Mouse (Mus musculus) liver, embryonic 12.5 days (tissue): Measurements from ENCODE around the gene Phox2b. TPM values are rescaled to one million over a fixed set of nuclear protein-coding genes. Genes with fewer than 3 reads are reported as not detected.

Source experiments
- ATAC-seq: fragments of 200-750 bp; cut with Nextera tagmentation; 2 replicates; pipeline ENCODE4 v1.8.0; 2017; ENCODE audit warnings: moderate number of reproducible peaks, mild to moderate bottlenecking, moderate library complexity
- H3K27ac ChIP-seq: fragments of 300-500 bp; sonication (generic); 2 replicates; pipeline ENCODE4 v1.5.1; 2016; ENCODE audit warnings: mild to moderate bottlenecking
- H3K27me3 ChIP-seq: fragments of 300-500 bp; sonication (generic); replicated peaks from 2 replicates; pipeline ENCODE4 v1.6.1; 2016; ENCODE audit warnings: mild to moderate bottlenecking, moderate library complexity
- H3K36me3 ChIP-seq: fragments of 300-500 bp; sonication (generic); 2 replicates; pipeline ENCODE4 v1.6.1; 2016; ENCODE audit warnings: mild to moderate bottlenecking, moderate library complexity
- H3K4me1 ChIP-seq: fragments of 300-500 bp; sonication (generic); 2 replicates; pipeline ENCODE4 v1.6.1; 2016
- H3K4me2 ChIP-seq: fragments of 300-500 bp; sonication (generic); 2 replicates; pipeline ENCODE4 v1.6.1; 2016; ENCODE audit warnings: mild to moderate bottlenecking, moderate library complexity
- H3K4me3 ChIP-seq: fragments of 300-500 bp; sonication (generic); 2 replicates; pipeline ENCODE4 v1.5.1; 2016; ENCODE audit warnings: mild to moderate bottlenecking, moderate library complexity
- H3K9ac ChIP-seq: fragments of 300-500 bp; sonication (generic); 2 replicates; pipeline ENCODE4 v1.6.1; 2016; ENCODE audit warnings: mild to moderate bottlenecking, moderate library complexity
- H3K9me3 ChIP-seq: fragments of 300-500 bp; sonication (generic); replicated peaks from 2 replicates; pipeline ENCODE4 v1.6.1; 2016; ENCODE audit warnings: mild to moderate bottlenecking, moderate library complexity
- WGBS: fragments of 180-500 bp; shearing (Covaris S2); methylation state at CpG from one replicate; pipeline ENCODE4 v1.1.7; 2016; ENCODE audit not compliant: insufficient replicate concordance; 5-methylcytosine and 5-hydroxymethylcytosine counted together
- polyA plus RNA-seq: library from polyadenylated mRNA; unstranded; fragments of >200 nt; fragmentation: Nextera tagmentation; extraction: Ambion mirVana; gene quantifications from 2 replicates; pipeline ENCODE4 v1.2.1, GENCODE M21; 2016

Gene Phox2b
- 0.37 TPM in 1 of 2 replicates, not detected in the other for polyA plus RNA-seq

DNA sequence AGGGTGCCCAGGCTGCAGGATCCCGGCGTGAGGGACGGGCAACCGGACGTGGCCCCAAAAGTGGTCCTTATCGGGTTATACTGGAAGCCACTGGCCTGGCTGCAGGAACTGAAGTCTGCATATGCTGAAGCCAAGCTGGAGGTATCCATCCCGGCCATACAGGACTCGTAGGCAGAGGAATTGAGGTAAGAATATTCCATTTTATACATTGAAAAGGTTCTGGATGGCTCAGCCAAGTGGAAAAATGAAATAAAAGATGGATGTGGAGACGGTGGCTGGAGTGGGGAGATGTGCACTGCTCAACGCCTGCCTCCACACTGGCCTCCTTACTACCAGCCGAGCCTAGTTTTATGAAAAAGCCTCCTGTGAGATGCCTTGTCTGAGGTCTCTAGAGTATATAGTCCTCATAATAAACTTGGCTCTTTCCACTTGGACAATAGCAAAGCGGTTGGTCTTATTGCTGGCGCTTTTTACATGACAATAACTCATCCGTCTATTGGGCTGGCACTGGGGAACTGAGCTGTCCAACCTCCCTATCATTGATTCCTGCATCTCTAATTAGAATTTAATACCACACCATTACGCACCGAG lies at the start of gene Phox2b:
Gene Phox2b, minus strand, starts transcription at position 569 of the 591 bp plus-strand sequence.
- no peaks in the 10 kb centered on the region for H3K9me3 ChIP-seq
- H3K27ac ChIP-seq: no peak within 1 kb of the TSS
- no peak within 1 kb of the TSS for H3K4me3 ChIP-seq
- 3% methylated on average over 16 of the region's 16 CpGs for WGBS
- H3K4me2 ChIP-seq: no peak within 1 kb of the TSS
- H3K9ac ChIP-seq: no peak within 1 kb of the TSS
- peaks cover 97% of the 10 kb centered on the region for H3K27me3 ChIP-seq
- ATAC-seq: no peak
- H3K4me1 ChIP-seq: peaks cover 8% of the 10 kb centered on the region; the same call in 1 of the 2 replicates
- no peaks in the 10 kb centered on the region for H3K36me3 ChIP-seq

DNA sequence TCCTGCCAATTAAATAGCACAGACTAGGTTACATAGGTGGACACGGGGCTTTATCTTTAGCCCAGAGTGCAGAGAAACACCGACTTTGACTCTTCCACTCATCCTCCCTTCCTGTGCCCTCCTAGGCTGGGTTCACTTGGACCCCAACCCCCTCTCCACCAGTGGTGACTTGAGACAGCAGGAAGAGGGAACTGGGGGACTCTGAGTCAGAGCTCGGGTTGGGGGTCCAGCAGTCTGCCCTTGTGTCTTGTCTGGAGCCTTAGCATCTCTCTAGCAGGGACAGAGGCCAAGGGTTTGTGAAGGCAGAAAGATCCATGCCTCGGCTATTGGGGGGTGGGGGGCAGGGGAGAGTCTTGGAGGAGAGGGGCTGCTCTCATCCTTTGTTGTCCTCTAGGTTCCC lies 43.5 kb upstream of the Phox2b start:
- Histone ChIP-seq H3K36me3 (no peaks in the 10 kb centered on the region), H3K27ac (no peak overlapping the region), H3K4me2 (no peak overlapping the region), H3K4me3 (no peak overlapping the region), H3K4me1 (no peaks in the 10 kb centered on the region), H3K9me3 (no peaks in the 10 kb centered on the region), H3K27me3 (no peaks in the 10 kb centered on the region; the same call in 1 of the 2 replicates), H3K9ac (no peak overlapping the region)
- no peak for ATAC-seq
- WGBS: 42% methylated on average over 4 of the region's 4 CpGs

DNA sequence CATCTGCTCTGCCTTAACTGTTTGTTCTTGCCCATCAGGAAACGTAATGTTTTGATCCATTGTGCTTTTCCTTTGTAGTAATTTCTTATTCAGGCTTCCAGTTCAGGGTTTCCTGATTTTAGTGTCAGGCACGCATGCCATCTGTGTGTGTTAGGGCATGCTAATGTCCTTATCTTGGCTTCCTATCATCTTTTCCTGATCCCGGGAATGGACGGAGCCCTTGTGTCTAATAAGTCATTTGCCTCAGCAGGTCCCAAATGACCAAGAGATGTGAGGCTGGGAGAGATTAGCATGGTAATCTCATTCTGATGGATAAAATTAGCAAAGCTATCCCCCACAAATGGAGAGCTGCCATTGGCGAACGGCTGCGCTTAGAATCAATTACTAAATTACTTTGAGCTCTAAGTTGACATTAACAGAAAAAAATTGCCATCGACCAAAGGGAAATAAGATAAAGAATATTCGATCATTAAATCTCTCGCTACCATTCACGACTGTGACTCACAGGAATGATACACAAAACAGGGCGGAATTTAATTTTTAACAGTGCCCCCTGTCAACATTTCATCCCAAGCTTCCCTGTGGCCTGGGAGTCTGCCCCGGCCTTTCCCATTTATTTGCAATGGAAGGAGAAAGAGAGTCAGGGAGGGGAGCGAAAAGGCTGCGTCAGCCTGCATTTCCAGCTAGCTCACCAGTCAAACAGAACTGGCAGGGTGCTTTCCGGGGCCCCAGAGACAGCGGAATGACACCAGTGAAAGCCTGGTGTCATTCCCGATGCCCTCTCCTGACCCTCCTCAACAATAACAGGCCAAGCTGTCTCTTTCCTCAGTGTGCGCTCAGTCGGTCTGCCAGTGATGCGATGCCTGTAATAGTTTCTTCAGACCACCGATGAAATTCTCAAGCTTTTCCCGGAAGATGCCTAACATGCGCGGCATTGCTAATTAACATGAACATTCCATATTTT lies 40.2 kb upstream of the Phox2b start:
- H3K36me3 ChIP-seq: no peaks in the 10 kb centered on the region
- no peaks in the 10 kb centered on the region for H3K9me3 ChIP-seq
- WGBS: 70% methylated on average over 25 of the region's 25 CpGs
- no peak for ATAC-seq
- H3K4me3 ChIP-seq: no peak overlapping the region
- H3K27ac ChIP-seq: no peak overlapping the region
- no peaks in the 10 kb centered on the region for H3K4me1 ChIP-seq
- H3K9ac ChIP-seq: no peak overlapping the region
- no peaks in the 10 kb centered on the region; the same call in 1 of the 2 replicates for H3K27me3 ChIP-seq
- no peak overlapping the region for H3K4me2 ChIP-seq

DNA sequence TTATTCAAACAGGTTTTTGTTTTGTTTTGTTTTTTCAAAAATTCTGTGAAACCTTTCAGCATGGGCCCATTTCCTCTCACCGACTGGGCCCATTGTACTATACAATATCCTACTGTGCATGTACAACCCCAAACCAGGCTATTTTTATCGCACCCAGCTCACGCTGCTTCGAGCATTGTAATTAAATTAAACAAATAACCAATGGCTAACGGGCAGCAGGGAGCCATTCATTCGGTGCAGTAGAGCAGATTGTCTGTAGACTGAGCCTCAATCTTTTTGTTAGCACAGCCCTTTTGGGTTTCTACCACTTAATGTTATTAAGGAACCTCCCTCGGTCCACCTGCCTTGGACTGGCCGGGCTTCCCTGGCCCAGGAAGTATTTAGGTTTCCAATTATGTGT lies 39.5 kb upstream of the Phox2b start:
- Histone ChIP-seq H3K4me2 (no peak overlapping the region), H3K4me3 (no peak overlapping the region), H3K27me3 (no peaks in the 10 kb centered on the region; the same call in 1 of the 2 replicates), H3K27ac (no peak overlapping the region), H3K9ac (no peak overlapping the region), H3K4me1 (no peaks in the 10 kb centered on the region), H3K9me3 (no peaks in the 10 kb centered on the region), H3K36me3 (no peaks in the 10 kb centered on the region)
- 67% methylated on average over 8 of the region's 8 CpGs for WGBS
- ATAC-seq: no peak

DNA sequence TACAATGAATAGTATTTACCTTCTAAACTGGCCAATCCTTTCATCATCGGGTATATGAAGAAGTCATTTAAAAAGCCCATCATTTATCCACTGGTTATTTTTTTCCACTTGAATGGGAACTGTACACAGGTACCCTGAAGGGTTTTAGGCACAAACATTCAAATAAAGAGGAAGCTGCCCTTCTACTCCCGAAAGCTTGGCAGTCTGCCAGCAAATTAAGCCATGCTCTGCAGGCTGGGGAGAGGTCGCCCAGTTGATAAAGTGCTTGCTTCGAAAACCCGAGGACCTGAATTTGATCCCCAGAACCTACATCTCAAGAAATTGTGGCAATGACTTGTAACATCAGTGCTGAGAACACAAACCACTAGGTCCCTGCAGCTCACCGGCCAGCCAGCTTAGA lies 35.6 kb upstream of the Phox2b start:
- Histone ChIP-seq H3K4me1 (no peaks in the 10 kb centered on the region), H3K36me3 (no peaks in the 10 kb centered on the region), H3K9me3 (no peaks in the 10 kb centered on the region), H3K4me3 (no peak overlapping the region), H3K27me3 (no peaks in the 10 kb centered on the region), H3K4me2 (no peak overlapping the region), H3K27ac (no peak overlapping the region), H3K9ac (no peak overlapping the region)
- WGBS: 58% methylated on average over 6 of the region's 6 CpGs
- no peak for ATAC-seq

DNA sequence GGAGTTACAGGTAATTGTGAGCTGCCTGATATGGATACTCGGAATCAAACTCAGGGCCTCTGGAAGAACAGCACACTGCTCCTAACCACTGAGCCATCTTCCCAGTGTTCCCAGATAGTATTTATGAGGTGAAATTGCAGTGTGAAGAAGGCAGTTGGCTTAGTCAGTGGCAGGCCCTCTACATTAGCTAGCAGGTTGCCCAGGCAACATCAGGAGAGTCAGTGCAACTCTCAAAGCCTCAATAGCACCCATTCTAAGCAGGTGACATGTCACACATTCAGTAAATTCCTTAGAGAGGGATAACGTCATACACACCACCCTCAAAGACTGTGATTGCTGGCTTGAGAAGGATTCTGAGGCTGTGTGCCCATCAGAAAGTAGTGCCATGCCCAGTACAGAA lies 32.6 kb upstream of the Phox2b start:
- Histone ChIP-seq H3K4me1 (no peaks in the 10 kb centered on the region), H3K9ac (no peak overlapping the region), H3K27ac (no peak overlapping the region), H3K4me3 (no peak overlapping the region), H3K27me3 (no peaks in the 10 kb centered on the region), H3K4me2 (no peak overlapping the region), H3K9me3 (no peaks in the 10 kb centered on the region), H3K36me3 (no peaks in the 10 kb centered on the region)
- 70% methylated on average over 2 of the region's 2 CpGs for WGBS
- ATAC-seq: no peak

DNA sequence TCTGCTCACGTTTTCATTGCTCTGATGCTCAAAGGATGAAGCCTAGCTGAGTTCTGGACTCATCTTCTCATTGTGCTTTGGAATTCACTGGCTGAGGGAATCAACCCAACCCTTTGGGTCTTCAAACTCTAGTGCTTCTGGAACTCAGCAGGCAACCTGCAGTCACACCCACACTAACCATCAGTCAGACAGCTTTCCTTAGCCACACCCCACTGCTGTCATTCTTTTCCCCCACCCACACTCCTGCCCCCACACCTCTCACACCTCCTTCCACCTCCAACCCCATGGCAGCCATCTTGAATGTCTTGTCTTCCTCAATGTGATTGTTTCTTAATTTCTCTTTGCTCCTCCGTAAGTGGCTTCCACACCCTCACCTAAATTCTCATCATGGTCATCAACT lies 7.2 kb upstream of the Phox2b start:
- no peak overlapping the region for H3K4me2 ChIP-seq
- no peaks in the 10 kb centered on the region for H3K36me3 ChIP-seq
- H3K9ac ChIP-seq: no peak overlapping the region
- H3K27ac ChIP-seq: no peak overlapping the region
- H3K9me3 ChIP-seq: no peaks in the 10 kb centered on the region
- ATAC-seq: no peak
- H3K27me3 ChIP-seq: peaks cover 71% of the 10 kb centered on the region
- WGBS: 46% methylated on average over 2 of the region's 2 CpGs
- no peaks in the 10 kb centered on the region for H3K4me1 ChIP-seq
- no peak overlapping the region for H3K4me3 ChIP-seq

DNA sequence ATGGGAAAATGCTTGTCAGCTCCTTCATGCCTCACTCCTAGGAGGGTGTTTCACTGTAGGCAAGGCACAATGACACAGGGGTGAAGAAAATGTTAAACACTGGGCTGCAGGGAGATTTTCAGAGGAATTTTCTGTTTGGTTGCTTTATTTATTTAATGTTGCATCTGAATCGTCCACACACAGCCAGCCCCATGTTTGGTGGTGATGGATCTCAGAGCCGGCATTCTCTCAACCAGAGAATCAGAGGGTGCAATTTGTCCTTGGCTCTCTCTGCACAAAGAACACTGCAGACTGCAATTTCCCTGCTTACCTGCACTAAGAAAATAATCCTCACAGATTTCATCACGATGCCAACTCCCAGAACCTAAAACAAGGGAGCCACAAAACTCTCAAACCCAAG lies 3.9 kb upstream of the Phox2b start:
- H3K4me3 ChIP-seq: no peak overlapping the region
- H3K27me3 ChIP-seq: peaks cover 88% of the 10 kb centered on the region
- no peak overlapping the region for H3K27ac ChIP-seq
- H3K4me1 ChIP-seq: no peaks in the 10 kb centered on the region
- no peaks in the 10 kb centered on the region for H3K36me3 ChIP-seq
- H3K9ac ChIP-seq: no peak overlapping the region
- 14% methylated on average over 3 of the region's 3 CpGs for WGBS
- no peak overlapping the region for H3K4me2 ChIP-seq
- no peak for ATAC-seq
- H3K9me3 ChIP-seq: no peaks in the 10 kb centered on the region

DNA sequence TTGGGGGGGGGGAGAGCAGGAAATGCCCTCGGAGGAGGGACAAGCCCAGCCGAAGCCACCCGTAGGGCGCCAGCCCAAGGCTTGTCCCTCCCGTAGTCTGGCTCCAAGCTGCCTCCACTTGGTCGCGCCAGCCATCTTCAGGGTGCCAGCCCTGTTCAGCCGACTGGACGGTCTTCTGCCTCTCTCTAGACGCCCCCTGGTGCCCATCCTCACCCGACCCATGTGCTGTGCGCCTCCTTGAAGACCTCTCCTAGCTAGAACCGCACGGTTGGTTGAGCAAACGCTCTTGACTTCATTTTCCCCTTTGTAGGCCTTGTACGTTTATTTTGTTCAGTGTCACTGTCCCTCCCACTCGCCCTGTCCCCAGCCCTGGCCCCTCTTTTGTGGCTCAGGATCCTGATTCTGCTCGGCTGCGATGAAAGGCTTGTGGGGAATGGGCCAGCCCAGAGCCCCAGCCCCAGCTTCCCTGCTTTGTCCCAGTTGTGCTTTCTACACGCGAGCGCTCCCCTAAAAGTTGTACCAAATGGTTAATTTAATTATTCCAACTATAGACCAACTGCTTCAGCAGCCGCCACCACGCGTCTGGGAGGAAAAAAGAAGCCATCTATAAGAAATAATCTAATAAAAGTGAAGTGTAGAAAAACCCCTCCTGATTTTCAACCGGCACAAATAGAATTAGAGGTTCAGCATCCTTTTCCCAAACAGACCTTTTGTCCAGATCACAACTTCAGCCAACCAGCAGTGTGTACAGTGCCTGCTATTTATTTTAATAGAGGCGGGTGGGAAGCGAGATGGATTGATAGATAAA lies 2.9 kb upstream of the Phox2b start:
- H3K4me3 ChIP-seq: no peak overlapping the region
- no peak for ATAC-seq
- H3K36me3 ChIP-seq: no peaks in the 10 kb centered on the region
- H3K4me1 ChIP-seq: no peaks in the 10 kb centered on the region
- no peak overlapping the region for H3K4me2 ChIP-seq
- no peaks in the 10 kb centered on the region for H3K9me3 ChIP-seq
- no peak overlapping the region for H3K9ac ChIP-seq
- H3K27ac ChIP-seq: no peak overlapping the region
- 7% methylated on average over 28 of the region's 28 CpGs for WGBS
- peaks cover 98% of the 10 kb centered on the region for H3K27me3 ChIP-seq

DNA sequence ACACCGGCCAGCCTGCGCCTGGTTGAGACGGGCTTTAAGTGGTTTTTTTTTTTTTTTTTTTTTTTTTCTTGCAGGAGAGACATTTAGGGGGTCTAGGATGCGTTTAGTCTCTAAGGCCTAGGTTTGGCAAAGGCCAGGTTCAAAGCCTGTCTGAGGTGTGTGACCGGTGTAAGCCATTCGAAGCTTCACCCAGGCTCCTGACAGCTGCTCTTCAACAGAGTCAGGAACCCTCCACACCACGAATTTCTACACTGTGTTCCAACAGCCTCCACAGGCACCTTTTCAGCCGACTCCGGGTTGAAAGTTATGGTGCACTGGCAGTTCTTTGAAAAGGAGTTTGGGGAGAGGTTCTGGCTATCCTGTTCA lies 2.3 kb upstream of the Phox2b start:
- Histone ChIP-seq H3K4me3 (no peak overlapping the region), H3K36me3 (no peaks in the 10 kb centered on the region), H3K9me3 (no peaks in the 10 kb centered on the region), H3K27me3 (peaks cover 98% of the 10 kb centered on the region), H3K27ac (no peak overlapping the region), H3K9ac (no peak overlapping the region), H3K4me1 (0 out of 2 replicates have a peak, but pooled peaks cover 3% of the 10 kb centered on the region), H3K4me2 (no peak overlapping the region)
- no peak for ATAC-seq
- 9% methylated on average over 9 of the region's 9 CpGs for WGBS

DNA sequence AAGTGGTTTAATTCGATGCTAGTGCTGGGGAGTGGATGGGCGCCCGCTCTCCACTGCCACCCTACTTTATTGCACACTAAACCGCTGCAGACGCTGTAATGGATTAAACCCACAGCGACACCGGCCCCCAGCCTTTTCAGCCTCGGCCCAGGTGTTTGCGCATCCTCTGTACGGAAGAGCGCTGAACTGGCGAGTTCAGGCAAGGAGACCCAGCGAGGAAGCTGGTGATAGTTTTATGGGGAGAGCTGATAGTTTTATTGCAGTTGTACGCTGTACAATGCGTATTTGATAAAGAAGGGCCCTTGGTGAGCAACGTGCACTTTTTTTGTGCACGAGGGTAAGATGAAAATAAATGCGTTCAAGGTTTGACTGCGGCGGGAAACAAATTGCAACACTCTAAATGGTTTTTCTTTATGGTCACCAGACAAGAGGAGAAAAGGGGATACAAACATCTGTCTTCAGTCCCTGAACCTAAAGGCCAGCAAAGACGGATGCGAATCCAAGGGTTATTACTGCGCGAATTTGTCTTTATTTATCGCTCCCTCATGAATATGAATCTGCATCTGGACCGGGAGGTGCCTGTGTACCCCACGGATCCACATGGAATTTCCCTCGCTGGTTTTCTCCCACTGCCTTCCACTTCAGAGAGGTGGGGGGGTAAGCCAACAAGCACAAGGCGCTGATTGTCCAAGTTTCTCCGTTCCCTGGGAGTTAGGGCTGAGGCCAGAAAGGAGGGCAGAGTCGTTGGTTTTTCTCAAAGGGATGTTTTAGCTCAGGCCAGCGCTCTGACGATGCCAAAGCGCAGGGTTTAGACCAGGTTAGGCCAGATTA lies 1.7 kb upstream of the Phox2b start:
- Histone ChIP-seq H3K9me3 (no peaks in the 10 kb centered on the region), H3K4me1 (peaks cover 8% of the 10 kb centered on the region; the same call in 1 of the 2 replicates), H3K9ac (no peak overlapping the region), H3K4me2 (no peak overlapping the region), H3K4me3 (no peak overlapping the region), H3K36me3 (no peaks in the 10 kb centered on the region), H3K27me3 (peaks cover 98% of the 10 kb centered on the region), H3K27ac (no peak overlapping the region)
- no peak for ATAC-seq
- 3% methylated on average over 34 of the region's 34 CpGs for WGBS
